Mouse (Mus musculus) A20 (cell line): ENCODE data around the gene Prdm5.

Experiments used
- DNase-seq: peaks from one replicate; pipeline ENCODE4 v3.0.0-alpha.2; 2011; ENCODE audit warnings: low read depth, low spot score

Prdm5 gene

DNA sequence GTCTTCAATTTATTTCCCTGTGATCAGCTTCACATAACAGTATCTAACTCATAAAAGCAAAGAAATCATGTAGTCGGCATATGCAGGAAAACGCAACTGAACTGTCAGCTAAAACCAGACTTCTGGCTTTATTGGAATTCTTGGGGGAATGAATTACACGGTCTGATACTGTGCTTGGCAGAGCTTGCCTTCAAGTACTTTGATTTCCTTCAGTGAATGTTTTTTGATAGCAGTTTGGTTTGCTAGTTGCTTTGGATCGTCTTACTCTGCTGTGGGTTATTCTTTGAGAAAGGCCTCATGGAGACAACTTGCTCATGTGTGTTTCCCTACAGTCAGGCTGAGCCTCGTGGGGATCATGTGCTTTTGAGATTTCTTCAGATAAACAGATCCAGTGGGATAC is 52.7 kb downstream of the Prdm5 start:
- no peak for DNase-seq

DNA sequence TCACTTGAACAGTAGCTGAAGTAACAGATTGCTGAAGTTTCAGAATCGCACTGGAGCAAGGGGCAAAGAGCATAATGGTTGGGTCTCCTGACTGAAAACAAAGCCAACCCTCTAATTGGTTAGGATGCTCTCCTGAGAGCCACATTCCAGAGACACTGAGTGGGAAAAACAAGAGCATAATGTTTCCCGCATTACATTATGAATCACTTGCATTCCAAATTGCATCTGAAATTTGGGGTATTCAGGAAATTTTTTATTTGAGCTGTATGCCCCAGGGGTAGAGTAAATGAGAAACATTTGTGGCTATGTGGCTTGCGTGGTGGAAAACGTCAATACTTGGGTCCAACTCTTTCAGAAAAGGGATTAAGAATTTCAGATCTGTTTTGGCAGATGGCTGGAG is 55.2 kb downstream of the Prdm5 start:
- DNase-seq = no peak

DNA sequence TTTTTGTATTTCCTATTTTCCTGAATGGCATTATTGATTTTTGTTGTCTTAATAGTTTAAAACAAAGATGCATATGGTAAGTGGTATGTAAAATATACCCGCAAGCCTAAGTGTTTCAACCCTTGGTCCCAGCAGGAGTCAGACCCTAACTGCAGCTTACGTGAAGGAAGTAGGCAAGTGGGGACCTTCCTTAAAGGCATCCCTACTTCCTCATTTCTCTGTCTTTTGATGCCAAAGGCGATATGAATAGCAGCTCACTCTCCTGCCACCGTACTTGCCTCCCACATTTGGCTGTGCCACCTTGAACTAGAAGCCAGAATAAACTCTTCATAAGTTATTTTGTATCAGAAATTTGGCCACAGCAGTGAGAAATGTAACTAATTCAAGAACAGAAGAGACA is 63.8 kb downstream of the Prdm5 start:
- no peak for DNase-seq

DNA sequence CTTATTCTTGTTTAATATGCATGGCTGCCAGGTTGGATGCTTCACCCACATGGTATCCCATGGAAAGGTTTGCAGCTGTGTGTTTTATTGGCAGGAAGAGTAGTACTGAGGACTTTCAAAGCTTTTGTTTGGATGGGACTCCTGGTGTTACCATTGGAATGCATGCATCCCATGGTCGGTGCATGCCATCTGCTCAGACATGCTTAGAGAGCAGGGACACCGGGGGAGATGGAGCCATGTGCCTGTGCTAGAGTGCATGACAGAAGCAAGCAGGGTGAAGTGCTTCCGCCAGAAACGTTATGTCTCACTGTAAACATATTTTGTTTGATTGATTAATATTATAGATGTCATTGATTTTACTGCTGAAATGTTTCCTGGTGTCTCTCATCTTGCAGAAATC is 70.3 kb downstream of the Prdm5 start:
- DNase-seq = no peak

DNA sequence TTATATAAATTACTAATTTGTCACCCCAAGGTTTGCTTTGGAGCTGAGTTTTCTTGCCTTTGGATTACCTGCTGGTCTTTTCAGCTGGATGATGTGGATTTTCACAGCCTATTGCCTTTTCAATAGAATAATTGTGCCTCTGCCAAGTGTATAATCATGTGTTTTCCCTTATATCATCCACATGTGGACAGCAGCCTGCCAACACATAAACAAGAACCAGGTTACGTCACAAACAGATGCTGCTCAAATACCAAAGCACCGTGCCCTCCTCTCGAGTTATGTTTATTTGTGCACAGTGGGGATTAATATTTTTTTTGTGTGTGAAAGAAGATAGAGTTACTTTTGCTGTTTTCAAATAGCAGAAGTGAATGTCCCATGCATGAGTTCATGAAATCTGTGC is 70.9 kb downstream of the Prdm5 start:
- no peak for DNase-seq

DNA sequence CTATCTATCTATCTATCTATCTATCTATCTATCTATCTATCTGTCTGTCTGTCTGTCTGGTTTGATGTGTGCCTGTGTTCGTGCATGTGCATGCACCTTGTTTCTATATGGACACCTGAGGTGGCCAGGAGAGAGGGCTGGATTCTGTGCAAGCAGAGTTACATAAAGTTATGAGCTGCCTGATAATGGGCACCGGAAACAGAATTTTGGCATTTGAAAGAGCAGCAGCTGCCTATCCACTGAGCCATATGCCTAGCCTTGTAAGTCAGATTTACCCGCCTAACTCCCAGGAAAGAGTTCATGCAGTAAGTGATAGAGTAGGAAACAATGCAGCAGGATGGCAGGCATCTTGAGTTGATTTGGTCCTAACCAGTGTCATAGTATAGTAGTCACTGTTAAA is 71.4 kb downstream of the Prdm5 start:
- no peak for DNase-seq

DNA sequence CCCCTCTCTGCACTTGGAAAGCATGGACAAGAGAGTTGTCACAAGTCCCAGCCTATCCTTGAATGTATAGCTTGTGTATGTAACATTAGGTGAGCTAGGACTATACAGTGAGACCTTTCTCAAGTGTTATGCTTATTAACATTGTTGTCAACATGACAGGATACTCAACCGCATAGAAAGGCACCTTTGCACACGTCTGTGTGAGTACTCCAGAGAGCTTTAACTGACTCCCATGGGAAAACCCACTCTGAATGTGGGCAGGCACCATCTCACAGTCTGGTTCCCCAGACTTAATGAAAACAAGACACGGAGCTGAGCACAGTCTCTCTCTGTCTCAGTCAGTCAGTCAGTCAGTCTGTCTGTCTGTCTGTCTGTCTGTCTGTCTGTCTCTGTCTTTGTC is 75.2 kb downstream of the Prdm5 start:
- no peak for DNase-seq

DNA sequence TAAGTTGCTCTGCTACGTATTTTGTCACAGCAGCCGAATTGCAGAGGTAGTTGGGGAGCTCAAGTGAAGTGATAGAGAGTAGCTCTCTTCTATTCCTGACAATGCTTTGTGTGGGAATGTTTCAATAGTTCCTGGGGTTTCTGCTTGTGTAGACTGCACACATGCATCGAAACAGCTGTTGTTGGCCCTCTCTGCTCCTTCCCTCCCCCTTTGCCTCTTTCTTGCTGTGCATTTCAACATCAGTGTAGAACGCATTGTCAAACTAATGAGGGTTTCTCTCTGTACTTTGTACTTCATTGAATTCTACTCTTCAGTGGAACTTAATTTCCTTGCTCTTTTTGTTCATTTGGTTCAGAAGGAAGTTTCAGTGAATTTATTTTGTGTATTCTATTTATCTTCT is 75.8 kb downstream of the Prdm5 start:
- no peak for DNase-seq

DNA sequence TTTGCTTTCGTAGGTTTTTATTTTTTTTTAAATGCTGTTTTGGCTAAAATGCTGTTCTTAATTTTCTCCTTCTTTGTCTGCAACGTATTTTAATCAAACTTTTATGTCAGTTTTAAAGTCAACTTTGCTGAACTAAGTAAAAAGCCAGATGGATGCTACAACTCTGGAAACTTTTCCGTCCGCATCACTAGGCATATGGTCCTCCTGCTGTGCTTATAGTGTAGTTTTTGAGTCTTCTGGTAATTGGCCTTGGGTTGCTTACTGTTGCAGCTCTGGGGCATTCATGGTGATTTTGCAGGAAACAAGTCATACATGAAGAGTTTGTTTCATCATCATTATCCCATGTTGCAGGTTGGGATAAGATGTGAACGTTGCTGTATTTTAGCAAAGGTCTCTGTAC is 81.8 kb downstream of the Prdm5 start:
- no peak for DNase-seq

DNA sequence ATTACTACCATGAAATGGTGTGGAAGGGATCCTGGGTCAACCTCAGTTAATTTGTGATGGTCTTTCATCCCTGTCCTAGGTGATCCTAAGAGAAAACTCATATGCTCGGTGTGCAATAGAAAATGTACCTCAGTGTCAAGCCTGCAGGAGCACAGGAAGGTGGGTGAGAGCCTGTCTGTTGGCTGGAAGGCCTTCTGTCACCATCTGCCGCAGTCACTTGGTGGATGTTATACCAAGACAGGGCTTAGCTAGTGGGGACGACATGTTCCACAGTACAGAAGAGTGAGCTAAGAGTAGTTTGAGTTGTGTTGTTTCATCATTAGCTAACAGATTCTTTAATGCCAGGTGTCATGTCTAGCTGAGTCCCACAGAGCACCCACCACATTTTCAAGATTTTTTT is 84.0 kb downstream of the Prdm5 start:
- DNase-seq = no peak

DNA sequence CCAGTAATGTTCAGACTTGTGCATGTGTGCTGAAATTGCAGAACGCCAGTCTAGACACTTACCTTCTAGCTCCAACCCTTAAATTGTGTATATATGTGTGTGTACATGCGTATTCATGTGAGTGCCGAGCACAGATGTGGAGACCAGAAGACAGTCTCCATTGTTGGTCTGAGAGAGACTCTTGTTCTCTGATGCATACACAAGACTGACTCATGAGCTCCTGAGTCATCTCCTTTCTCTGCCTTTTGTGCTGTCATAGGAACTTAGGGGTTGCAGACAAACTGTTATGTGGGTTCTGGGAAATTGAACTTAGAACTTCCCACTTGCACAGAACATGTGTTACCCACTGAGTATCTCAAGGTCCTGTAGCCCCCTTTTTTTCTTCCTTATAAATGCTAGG is 85.4 kb downstream of the Prdm5 start:
- no peak for DNase-seq

DNA sequence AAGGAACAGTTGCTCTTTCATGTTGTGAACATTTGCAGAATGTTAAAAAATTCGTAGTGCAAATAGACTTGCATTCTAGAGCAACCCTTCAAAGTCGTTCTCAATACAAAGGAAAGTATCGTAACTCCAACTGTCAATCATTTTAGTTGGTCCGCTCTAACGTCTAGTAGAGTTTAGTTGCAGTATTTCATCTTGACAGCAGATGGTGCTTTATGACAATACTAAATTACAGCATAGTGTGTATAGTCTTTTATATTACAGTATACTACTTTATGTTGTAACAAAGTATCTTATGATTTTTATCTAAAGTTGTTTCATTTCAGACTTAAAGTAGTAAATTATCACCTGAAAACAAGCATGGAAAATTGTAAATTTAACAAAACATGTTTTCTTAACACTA is 86.1 kb downstream of the Prdm5 start:
- peak; percentile 4 for DNase-seq

DNA sequence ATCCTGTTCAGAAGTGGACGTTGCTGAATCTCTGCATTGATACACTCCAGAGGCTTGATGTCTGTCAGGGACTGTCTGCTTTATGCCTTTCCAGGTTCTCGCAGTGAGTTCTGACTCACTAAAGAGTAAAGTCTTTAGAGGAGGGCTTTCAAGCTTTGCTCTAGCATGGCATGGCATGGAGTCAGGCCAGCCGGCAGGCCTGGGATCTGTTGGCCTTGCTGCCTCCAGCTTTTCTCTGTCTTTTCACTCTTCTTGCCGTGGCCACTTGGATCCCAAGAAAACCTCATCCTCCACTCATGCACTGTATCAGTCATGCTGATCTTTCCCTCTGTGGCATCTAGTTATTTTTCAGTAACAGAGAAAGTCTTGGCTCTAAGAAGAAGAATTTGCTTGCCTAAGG is 87.1 kb downstream of the Prdm5 start:
- no peak for DNase-seq

DNA sequence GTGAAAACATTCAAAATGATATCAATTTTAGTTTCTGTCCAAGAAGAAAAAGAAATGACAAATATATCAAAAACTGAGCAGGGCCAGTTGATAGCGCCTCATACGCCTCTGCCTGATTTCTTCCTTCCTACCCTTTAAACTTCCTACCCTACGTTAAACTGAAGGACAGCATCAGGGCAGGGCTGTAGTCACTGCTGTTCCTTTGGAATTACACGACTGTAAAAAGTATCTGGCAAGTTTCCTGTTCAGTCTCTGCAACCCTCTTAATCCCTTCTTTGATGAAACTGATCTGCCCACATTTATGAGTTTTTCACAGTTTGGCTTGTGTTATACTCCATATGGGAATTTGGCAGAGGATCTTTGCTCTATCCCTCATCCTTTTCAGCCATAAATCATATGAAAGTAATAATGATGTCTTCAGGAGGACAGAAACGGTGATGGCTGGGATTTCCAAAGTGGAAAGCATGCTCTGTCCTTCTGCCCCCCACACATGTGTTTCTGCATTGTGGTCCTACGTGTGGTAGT is 93.0 kb downstream of the Prdm5 start:
- no peak for DNase-seq

DNA sequence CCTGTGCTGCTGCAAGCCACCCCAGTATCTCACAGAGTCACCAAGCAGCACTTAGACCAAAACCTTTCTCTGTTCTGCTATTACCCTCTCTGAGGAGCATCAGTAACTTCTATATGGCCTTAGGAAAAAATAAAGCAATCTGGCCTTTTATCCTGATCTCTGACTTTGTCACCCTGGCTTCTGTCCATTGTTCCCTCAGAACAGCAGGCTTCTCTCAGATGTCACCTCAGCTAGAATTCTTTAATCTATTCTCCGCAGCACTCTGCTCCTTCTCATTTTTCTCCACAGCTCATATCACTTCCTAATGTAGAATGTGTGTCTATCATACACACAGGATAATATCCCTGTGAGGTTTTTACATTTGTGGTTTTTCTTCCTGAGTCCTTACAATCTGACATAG is 99.5 kb downstream of the Prdm5 start:
- DNase-seq = no peak

DNA sequence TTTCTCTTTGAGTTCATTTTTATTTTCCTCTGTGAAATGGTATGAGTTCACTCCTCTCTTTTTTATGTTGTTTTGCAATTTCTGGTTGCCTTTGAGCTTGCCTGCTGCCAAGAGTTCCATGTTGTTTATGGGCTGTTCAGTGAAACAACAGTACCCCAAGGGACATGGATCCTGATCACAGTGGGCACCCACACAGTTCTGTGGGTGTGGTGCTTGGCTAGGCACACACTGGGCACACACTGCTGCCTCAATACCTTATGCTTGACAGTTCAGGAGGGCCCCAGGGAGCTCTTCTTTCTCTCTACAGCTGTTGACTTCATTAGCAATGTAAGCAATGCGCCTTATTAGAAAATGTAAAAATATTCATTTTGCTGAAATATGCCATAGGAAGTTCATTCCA is 110.0 kb downstream of the Prdm5 start:
- no peak for DNase-seq

DNA sequence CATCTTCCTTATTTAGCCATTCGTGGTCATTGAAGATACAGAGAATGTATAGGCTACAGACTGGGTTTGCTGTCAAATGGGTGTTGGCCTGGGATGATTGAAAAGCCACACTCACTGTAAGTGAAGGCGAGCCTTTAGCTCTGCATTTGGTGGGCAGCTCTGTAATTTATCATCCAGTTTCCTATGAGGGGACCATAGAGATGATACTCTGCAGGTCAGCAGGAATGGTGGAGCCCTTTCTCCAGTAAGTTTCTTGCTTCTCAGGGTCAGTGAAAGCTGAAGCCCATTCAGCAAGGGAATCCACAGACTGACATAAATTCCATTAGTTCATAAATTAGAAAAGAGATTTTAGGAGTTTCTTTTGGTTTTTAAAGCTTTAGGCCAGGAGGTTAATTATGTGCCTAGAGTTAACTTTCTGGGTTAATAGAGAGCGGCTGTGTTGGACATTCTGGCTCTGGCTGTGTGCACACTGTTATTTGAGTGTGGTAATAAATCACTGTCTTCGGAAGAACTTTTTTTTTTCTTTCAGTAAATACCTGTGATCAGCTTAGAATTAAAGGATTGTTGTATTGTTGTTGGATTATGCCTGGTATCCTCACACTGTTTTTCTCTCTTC is 113.4 kb downstream of the Prdm5 start:
- no peak for DNase-seq

DNA sequence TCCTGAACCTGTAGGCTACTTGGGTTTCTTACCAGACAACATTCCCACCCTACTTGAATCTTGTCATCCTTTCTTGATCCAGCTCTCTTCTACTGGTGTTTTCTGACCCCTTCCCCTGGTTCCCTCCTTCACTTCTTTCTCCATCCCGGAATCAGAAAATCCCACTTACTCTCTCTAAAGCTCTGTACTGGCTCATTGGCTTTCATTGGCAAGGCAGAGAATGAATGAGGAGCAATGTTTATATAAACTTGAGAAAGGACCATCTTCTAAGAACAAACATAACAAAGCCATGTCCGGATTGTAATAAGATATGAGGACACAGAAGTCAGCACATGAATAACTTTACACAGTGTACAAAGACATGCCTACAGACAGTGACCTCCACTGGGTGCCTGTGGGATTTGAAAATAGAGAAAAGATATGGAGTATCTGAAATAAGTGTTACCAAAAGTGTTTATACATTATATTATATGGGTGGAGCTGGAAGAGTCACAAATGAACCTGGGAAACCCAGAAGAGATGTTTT is 127.9 kb downstream of the Prdm5 start:
- no peak for DNase-seq

DNA sequence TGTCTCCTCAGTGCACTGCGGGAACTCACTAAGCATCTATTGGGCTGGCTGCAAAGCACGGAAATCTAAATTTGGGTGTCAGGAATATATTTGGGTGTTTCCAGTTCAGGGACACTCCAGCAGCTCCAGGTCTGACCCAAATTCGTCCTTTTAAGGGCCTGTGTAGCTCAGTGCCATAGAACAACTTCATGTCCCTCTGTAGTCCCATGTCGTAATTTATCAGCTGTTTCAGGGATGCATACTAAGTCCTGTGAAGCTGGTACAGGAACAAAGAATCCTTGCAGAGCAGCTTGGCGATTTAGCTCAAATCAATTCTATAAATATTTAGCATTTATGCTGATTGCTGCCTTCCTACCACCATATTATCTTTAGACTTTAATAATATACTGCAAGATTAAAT is 136.6 kb downstream of the Prdm5 start:
- no peak for DNase-seq

DNA sequence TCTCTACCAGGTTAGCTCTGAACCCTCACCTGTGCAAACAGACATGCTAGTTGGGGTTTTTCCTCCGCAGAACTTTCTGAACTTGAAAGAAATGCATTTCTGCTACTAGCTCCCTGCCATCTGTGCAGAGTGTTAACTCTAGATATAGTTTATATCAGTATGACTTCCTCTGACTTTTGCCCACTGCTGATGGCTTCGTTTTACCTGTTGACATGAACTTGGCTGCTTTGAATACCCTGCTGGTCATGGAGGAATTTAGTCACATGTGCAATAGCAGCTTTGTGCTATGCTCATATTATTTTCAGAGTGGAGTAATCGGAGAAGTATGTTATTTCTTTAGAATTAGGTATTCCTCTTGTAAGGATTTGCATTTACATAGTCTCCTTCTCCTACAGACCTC is 142.9 kb downstream of the Prdm5 start:
- no peak for DNase-seq

DNA sequence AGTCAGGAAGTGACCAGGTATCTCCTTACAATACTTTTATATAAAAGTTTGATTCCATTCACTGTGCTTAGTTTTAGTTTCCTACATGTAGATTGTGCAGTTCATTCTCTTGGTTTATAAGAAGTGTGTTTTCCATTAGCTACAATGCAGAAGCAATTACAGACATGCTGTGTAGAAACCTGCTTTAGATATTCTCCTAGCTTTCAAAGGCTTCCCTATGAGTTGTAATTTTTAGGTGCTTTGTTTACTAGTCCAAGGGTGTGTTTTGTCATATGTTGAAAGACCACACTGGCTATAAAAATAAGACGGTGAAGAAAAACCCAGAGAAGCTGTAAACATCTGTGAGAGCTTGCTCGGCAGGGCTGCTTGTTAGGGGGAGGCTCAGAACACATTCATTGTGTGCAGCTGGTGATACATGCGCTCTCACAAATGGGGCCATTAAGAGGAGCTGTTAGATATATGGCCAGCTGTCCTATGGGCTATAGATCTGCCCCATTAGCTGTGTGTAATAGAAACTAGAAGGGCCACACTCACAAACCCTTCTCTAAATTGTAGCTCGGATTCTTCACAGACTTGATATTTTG is 144.8 kb downstream of the Prdm5 start:
- no peak for DNase-seq

DNA sequence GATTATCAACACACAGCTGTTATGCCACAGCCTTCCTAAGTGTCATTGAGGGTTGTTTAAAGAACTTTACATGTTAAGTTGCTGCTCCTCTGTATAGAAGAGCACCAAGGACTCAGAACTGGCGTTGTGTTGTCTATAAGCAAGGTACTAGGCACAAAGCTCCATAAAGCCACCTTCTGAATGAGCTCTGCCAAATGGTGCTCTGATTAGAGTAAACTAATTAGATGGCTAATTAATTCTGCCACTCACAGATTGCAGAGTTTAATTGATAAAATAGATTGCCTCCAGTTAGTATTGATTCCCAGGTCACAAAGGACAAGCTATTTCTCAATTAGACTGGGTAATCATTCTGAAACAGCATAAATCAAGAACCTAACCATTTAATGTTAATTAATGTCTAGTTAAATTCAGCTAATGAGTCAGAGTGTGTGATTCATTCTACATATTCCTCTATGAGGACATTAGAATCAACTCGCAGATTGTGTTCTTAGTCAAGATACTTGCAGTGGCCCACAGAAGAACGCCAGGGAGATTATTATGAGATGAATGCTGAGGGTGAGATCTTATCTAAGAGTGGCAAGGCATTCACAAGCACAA is 147.0 kb downstream of the Prdm5 start:
- DNase-seq = no peak

DNA sequence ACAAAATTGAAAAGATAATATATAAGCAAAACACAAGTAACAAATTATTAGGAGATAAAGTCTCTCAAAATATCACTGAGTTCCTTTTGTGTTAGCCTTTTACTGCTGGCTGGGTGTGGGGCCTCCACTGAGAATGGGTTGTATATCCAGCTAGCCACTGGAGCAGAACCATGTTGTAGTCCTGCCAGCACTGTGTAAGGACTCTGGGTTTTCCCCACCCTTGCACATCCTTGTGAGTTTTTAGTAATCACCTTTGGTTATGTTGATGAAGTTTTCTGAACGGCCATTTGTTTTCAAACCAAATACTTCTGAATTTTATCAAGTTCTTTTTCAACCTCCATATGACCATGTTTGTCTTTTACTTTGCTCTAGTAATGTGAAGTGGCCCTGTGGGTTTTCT is 151.7 kb downstream of the Prdm5 start:
- DNase-seq = no peak
